Mouse (Mus musculus) brain, embryonic 14.5 days (tissue): Measurements from ENCODE around the gene Dpagt1.

Experiments used
- CTCF ChIP-seq: fragments of 200-500 bp; IDR thresholded peaks from 2 replicates; pipeline ENCODE4 v1.5.1; 2012; ENCODE audit warnings: inconsistent platforms, mild to moderate bottlenecking, moderate library complexity, borderline replicate concordance; ENCODE audit not compliant: insufficient read depth, insufficient read length; ENCODE audit errors: extremely low read depth
- POLR2A ChIP-seq: fragments of 200-500 bp; IDR thresholded peaks from 2 replicates; pipeline ENCODE4 v1.6.1; 2012; ENCODE audit warnings: mild to moderate bottlenecking, inconsistent platforms, borderline replicate concordance; ENCODE audit not compliant: poor library complexity, insufficient read depth, insufficient read length, severe bottlenecking; ENCODE audit errors: extremely low read depth

- TF ChIP-seq POLR2A: no peak
- no peak for TF ChIP-seq CTCF
Measured at GRCm38 (mm10) chr9:44347166-44347565, 21.3 kb downstream of the Dpagt1 start.
